Mouse (Mus musculus): ENCODE data around the gene Trim17. TPM values are rescaled to one million over a fixed set of nuclear protein-coding genes. Genes with fewer than 3 reads are reported as not detected.

Trim17 gene
- total and polyA plus RNA-seq, 3 experiments = 0.50 to 0.82 TPM; not detected in 1

DNA sequence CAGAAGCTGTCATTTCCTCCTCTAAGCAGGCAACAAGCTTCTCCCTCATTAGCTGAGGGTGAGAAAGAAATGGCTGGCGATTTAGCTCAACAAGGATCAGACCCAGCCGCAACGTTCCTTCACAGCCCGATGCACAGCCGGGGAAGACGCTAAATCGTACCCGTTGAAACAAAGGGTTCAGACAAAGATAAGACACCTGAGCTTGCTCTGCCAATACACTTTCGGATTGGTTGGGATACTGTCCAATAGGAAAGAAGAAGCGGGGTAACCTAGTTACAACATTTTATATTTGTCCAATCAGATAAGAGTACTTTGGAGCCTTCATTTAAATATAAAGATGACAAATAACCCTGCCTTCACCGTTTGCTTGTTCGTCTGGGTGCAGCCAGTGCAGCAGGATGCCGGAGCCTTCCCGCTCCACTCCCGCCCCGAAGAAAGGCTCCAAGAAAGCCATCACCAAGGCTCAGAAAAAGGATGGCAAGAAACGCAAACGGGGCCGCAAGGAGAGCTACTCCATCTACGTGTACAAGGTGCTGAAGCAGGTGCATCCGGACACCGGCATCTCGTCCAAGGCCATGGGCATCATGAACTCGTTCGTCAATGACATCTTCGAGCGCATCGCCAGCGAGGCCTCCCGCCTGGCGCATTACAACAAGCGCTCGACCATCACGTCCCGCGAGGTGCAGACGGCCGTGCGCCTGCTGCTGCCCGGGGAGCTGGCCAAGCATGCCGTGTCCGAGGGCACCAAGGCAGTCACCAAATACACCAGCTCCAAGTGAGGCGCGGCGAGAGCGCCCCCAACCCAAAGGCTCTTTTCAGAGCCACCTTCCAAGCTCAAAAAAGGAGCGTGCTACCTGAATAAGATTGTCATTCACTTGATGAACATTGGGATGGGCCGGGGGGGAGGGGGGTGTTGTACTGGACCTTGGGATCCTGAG is 5.7 kb upstream of the Trim17 start, which contains the start of gene Hist3h2ba (continued):
- TF ChIP-seq CHD1 (IDR thresholded peaks at IDR 0.05; ENCODE audit: low read depth, low read length) = no peak
- no peak for TF ChIP-seq ZKSCAN1 (IDR thresholded peaks at IDR 0.05; ENCODE audit: low read depth, low read length)
- TF ChIP-seq MYB (IDR thresholded peaks at IDR 0.05; ENCODE audit: low read depth, low read length) = no peak
- peak; percentile 85 for TF ChIP-seq TBP (IDR thresholded peaks at IDR 0.05; ENCODE audit: low read depth, low read length)
- TF ChIP-seq SIN3A (IDR thresholded peaks at IDR 0.05; ENCODE audit: low read length) = no peak
- no peak for TF ChIP-seq KAT2A (conservative IDR thresholded peaks at IDR 0.05; ENCODE audit: low read depth, low read length)
- no peak for TF ChIP-seq EP300 (IDR thresholded peaks at IDR 0.05; ENCODE audit: low read depth in 1 of 2, low read length in 2 of 2)
- no peak for TF ChIP-seq ELF1 (IDR thresholded peaks at IDR 0.05; ENCODE audit: low read depth, low read length)
- no peak for TF ChIP-seq ZNF384 (IDR thresholded peaks at IDR 0.05; ENCODE audit: low read depth, low read length)
- TF ChIP-seq USF2 (IDR thresholded peaks at IDR 0.05; ENCODE audit: borderline replicate concordance in 1 of 2, insufficient read depth in 1 of 2, low read depth in 1 of 2, low read length in 2 of 2) = no peak
- no peak for TF ChIP-seq NRF1 (IDR thresholded peaks at IDR 0.05; ENCODE audit: insufficient read depth, low read depth, low read length, poor library complexity, severe bottlenecking)
- TF ChIP-seq ZMIZ1 (IDR thresholded peaks at IDR 0.05; ENCODE audit: low read depth, low read length) = 0 out of 2 replicates have a peak, but pooled peaks have one; percentile 0

GRCm38 (mm10) chr11:58949480-58950431 is 4.7 kb upstream of the Trim17 start:
- H3K9me3 ChIP-seq (replicated peaks; ENCODE audit: insufficient read depth, low read length) = no peaks in the 10 kb centered on the region
- peaks cover 0 to 11% of the 10 kb centered on the region in 2 experiments; a peak in 1 of 4 replicates for H3K4me1 ChIP-seq (ENCODE audit: control insufficient read depth in 1 of 2, insufficient read depth in 2 of 2, low read length in 2 of 2)
- peaks cover 0 to 5% of the 10 kb centered on the region in 2 experiments; a peak in 2 of 4 replicates for H3K36me3 ChIP-seq (ENCODE audit: control insufficient read depth in 1 of 2, insufficient read depth in 2 of 2, low read length in 2 of 2)
- peaks cover 2 to 3% of the 10 kb centered on the region in 2 experiments; a peak in 3 of 4 replicates for H3K27me3 ChIP-seq (ENCODE audit: control insufficient read depth in 1 of 2, insufficient read depth in 2 of 2, low read length in 2 of 2)
- H3K27ac ChIP-seq (ENCODE audit: control insufficient read depth, low read depth, low read length) = no peak overlapping the region
- no peaks in the 10 kb centered on the region; the same call in 1 of the 2 replicates for H3K79me2 ChIP-seq (ENCODE audit: control insufficient read depth, insufficient read depth, low read length, poor library complexity)
- no peak overlapping the region for H3K9ac ChIP-seq (ENCODE audit: control insufficient read depth, low read depth, low read length, poor library complexity, severe bottlenecking)
- no peak for DNase-seq (ENCODE audit: low read depth, low spot score)
- H3K4me3 ChIP-seq (ENCODE audit: control insufficient read depth in 1 of 2, insufficient read depth in 1 of 2, low read depth in 2 of 2, low read length in 2 of 2) = no peak overlapping the region
- no peak for TF ChIP-seq E2F4 (IDR thresholded peaks at IDR 0.05; ENCODE audit: borderline replicate concordance, low read depth, low read length)
- no peak for TF ChIP-seq CHD2 (IDR thresholded peaks at IDR 0.05; ENCODE audit: low read length)
- TF ChIP-seq JUND (IDR thresholded peaks at IDR 0.05; ENCODE audit: low read depth, low read length) = no peak
- TF ChIP-seq ELF1 (IDR thresholded peaks at IDR 0.05; ENCODE audit: low read depth, low read length) = no peak
- no peak for TF ChIP-seq MAZ (IDR thresholded peaks at IDR 0.05; ENCODE audit: low read depth, low read length)

Data from MEL (cell line).